Mouse (Mus musculus) embryonic fibroblast, embryonic 13.5 days (primary cell): ENCODE measurements at regions not wholly inside any gene's neighbourhood (a gene's known extent, or its start where the extent isn't known, plus 50 kb on each side); places are given as distances from the start of the nearest gene placed in this dataset.

Source experiments
- CTCF ChIP-seq: IDR thresholded peaks from 2 replicates; pipeline ENCODE4 v1.5.1; 2011; ENCODE audit warnings: mild to moderate bottlenecking, control low read depth, low read length, moderate library complexity, borderline replicate concordance; ENCODE audit not compliant: insufficient read depth
- POLR2A ChIP-seq: IDR thresholded peaks from 2 replicates; pipeline ENCODE4 v1.6.1; 2011; ENCODE audit warnings: low read depth, mild to moderate bottlenecking, control low read depth, low read length, moderate library complexity

DNA sequence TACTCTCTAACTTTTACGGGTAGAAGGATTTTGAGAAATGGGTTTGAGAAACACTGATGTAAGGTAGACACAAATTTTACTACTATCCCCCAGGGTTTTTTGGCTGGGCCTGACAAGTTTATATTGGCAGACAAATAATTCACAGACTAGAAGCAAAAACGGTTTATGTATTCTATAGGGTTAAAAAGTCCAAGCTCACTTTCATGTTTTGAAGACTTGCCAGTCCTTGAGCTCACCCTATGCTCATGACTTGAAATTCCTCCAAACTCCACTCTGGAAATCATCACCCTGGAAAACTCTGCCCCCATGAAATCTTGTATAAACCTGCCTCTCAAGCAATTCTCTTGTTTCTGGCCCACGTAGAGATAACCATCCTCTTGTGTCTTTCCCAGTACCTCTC is 106.7 kb upstream of the Slc39a10 start:
- TF ChIP-seq CTCF (no peak), POLR2A (no peak)
